Mouse (Mus musculus) heart, postnatal 0 days (tissue): ENCODE results near the gene Aldh1b1. TPM values are rescaled to one million over a fixed set of nuclear protein-coding genes. Genes with fewer than 3 reads are reported as not detected.

Source experiments
- ATAC-seq: fragments of 200-750 bp; cut with Nextera tagmentation; 2 replicates; pipeline ENCODE4 v1.8.0; 2017; ENCODE audit warnings: low read depth, moderate number of reproducible peaks, moderate library complexity; ENCODE audit not compliant: insufficient read depth
- DNase-seq: peaks from one replicate; pipeline ENCODE4 v3.0.0-alpha.2; 2016; ENCODE audit warnings: low spot score
- H3K27ac ChIP-seq: fragments of 300-500 bp; sonication (generic); 2 replicates; pipeline ENCODE4 v1.5.1; 2014; ENCODE audit warnings: low read depth, mild to moderate bottlenecking
- H3K27me3 ChIP-seq: fragments of 300-500 bp; sonication (generic); 2 replicates; pipeline ENCODE4 v1.6.1; 2014; ENCODE audit warnings: low read length, mixed read lengths; ENCODE audit not compliant: control insufficient read depth, insufficient read depth
- H3K36me3 ChIP-seq: fragments of 300-500 bp; sonication (generic); replicated peaks from 2 replicates; pipeline ENCODE4 v1.6.1; 2014; ENCODE audit warnings: low read length, mixed read lengths; ENCODE audit not compliant: control insufficient read depth, insufficient read depth
- H3K4me1 ChIP-seq: fragments of 300-500 bp; sonication (generic); 2 replicates; pipeline ENCODE4 v1.6.1; 2014; ENCODE audit warnings: antibody characterized with exemption; ENCODE audit not compliant: control insufficient read depth, insufficient read depth
- H3K4me2 ChIP-seq: fragments of 300-500 bp; sonication (generic); 2 replicates; pipeline ENCODE4 v1.6.1; 2014; ENCODE audit warnings: low read depth, mild to moderate bottlenecking, low read length, moderate library complexity
- H3K4me3 ChIP-seq: fragments of 300-500 bp; sonication (generic); 2 replicates; pipeline ENCODE4 v1.5.1; 2014; ENCODE audit warnings: low read depth, low read length
- H3K9ac ChIP-seq: fragments of 300-500 bp; sonication (generic); replicated peaks from 2 replicates; pipeline ENCODE4 v1.6.1; 2014; ENCODE audit warnings: low read depth, low read length, mixed read lengths
- H3K9me3 ChIP-seq: fragments of 300-500 bp; sonication (generic); replicated peaks from 2 replicates; pipeline ENCODE4 v1.6.1; 2016; ENCODE audit warnings: low read length; ENCODE audit not compliant: control insufficient read depth
- CTCF ChIP-seq: IDR thresholded peaks from 2 replicates; pipeline ENCODE4 v1.5.1; 2016; ENCODE audit warnings: antibody characterized with exemption, control low read depth, low read depth
- EP300 ChIP-seq: IDR thresholded peaks from 2 replicates; pipeline ENCODE4 v1.6.1; 2016; ENCODE audit warnings: antibody characterized with exemption, low read depth
- WGBS: fragments of 180-500 bp; shearing (Covaris S2); extraction: QIAGEN DNeasy Blood & Tissue Kit; methylation state at CpG from one replicate; pipeline ENCODE4 v1.1.7; 2014; 5-methylcytosine and 5-hydroxymethylcytosine counted together
- polyA plus RNA-seq: library from polyadenylated mRNA; unstranded; fragments of >200 nt; fragmentation: Nextera tagmentation; extraction: Ambion mirVana; gene quantifications from 2 replicates; pipeline ENCODE4 v1.2.1, GENCODE M21; 2015
- total RNA-seq: library from RNA; depleted of rRNA; stranded (reverse); fragments of >200 nt; gene quantifications from 2 replicates; pipeline ENCODE4 v1.2.3, GENCODE M21; 2014; ENCODE audit warnings: low replicate concordance; rRNA removed

Aldh1b1 gene
- 238 and 284 TPM in 2 replicates for total RNA-seq
- polyA plus RNA-seq = 200 and 211 TPM in 2 replicates

DNA sequence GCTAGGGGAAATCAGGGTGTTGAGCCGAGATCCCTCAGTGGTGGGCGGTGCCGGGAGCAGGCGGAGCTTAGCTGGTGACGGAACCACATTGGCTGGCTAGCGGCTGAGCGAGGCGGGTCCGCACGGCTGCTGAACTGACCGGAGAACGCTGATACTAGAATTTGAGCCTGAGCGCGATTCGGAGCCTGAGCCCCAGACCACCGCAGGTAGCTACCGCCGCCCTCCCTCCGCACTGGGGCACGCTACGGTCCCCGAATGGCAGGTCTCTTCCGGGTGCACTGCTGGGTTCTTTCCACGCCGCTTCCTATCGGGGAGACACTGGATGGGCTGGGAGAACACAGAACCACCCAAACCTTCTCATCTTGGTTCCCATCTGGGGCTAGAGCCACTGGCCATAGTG is at the start of gene Aldh1b1:
Gene Aldh1b1, plus strand, starts transcription at position 59 of the 400 bp plus-strand sequence.
- H3K27ac ChIP-seq = peak within 1 kb of the TSS; percentile 80
- H3K36me3 ChIP-seq = peaks cover 16% of the 10 kb centered on the region
- H3K4me3 ChIP-seq = peak within 1 kb of the TSS; percentile 53
- ATAC-seq (peak; percentile 88), DNase-seq (peak; percentile 69)
- H3K27me3 ChIP-seq = no peaks in the 10 kb centered on the region
- H3K9ac ChIP-seq = peak within 1 kb of the TSS; percentile 59
- H3K9me3 ChIP-seq = no peaks in the 10 kb centered on the region
- peaks cover 26% of the 10 kb centered on the region for H3K4me1 ChIP-seq
- TF ChIP-seq EP300 (no peak), CTCF (no peak)
- WGBS = under 1% methylated on average over 26 of the region's 26 CpGs
- H3K4me2 ChIP-seq = peak within 1 kb of the TSS; percentile 81

DNA sequence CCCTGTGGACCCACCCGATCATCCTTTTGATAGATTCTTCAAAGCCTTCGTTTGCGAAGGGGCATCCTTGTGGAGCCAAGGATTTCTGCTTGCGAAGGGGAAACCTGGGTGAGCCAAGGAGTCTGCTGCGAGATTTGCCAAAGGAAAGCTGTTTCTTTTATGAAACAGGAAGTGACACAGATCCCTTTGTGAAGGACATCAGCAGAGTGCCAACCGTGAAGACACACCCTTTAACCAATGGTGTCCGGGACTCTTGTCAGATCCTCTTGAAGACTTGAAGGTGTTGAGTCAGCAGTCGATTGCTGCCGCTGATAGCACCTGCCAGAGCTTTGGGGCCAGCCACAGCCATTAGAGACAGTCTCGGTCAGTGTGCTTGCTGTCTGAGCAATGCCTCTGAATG is 49.4 kb upstream of the Aldh1b1 start:
- no peaks in the 10 kb centered on the region for H3K36me3 ChIP-seq
- no peaks in the 10 kb centered on the region for H3K9me3 ChIP-seq
- no peak overlapping the region for H3K27ac ChIP-seq
- H3K4me1 ChIP-seq = peaks cover 11% of the 10 kb centered on the region; the same call in 1 of the 2 replicates
- H3K4me3 ChIP-seq = no peak overlapping the region
- H3K9ac ChIP-seq = no peak overlapping the region
- 52% methylated on average over 10 of the region's 10 CpGs for WGBS
- no peak overlapping the region for H3K4me2 ChIP-seq
- no peak for ATAC-seq
- no peaks in the 10 kb centered on the region for H3K27me3 ChIP-seq
- no peak for DNase-seq
- TF ChIP-seq EP300 (no peak), CTCF (no peak)

GRCm38 (mm10) chr4:45750477-45750876 is 48.3 kb upstream of the Aldh1b1 start:
- H3K4me3 ChIP-seq = no peak overlapping the region
- no peaks in the 10 kb centered on the region for H3K27me3 ChIP-seq
- H3K27ac ChIP-seq = no peak overlapping the region
- ATAC-seq (no peak), DNase-seq (no peak)
- H3K36me3 ChIP-seq = no peaks in the 10 kb centered on the region
- H3K4me2 ChIP-seq = no peak overlapping the region
- no peak overlapping the region for H3K9ac ChIP-seq
- H3K4me1 ChIP-seq = peaks cover 11% of the 10 kb centered on the region; the same call in 1 of the 2 replicates
- no peaks in the 10 kb centered on the region for H3K9me3 ChIP-seq
- TF ChIP-seq EP300 = no peak
- no peak for TF ChIP-seq CTCF
- WGBS = 82% methylated on average over 6 of the region's 6 CpGs

DNA sequence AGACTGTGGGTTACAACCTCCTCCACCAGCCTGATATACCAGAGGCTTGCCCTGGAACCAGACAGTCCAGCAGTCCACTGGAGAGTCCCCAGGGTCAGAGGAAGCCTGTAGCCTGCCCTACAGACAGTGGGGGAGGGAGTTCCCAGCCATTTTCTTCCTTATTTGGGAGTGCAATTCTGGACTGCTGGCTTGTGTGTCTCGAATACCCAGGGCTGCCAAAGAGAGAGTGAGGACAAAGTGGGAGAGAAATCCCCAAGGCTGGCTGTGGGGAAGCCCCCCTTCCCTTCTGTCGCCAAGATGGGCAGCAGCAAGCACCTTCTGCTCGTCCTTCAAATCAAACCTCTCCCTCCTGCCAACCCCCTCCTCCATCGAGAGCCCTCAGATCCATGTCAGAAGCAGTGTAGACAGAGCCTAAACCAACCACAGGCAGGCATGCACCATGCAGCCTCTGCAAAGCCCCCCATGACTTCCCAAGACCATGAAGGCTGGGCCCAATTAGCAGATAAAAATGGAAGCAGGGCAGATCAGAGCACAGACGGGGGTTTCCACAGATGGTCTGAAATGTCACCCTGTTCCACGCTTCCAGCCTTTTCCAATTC is 45.5 kb upstream of the Aldh1b1 start:
- H3K4me1 ChIP-seq = peaks cover 14% of the 10 kb centered on the region; the same call in 1 of the 2 replicates
- H3K27me3 ChIP-seq = no peaks in the 10 kb centered on the region
- peak; percentile 72 for ATAC-seq
- H3K36me3 ChIP-seq = no peaks in the 10 kb centered on the region
- H3K27ac ChIP-seq = peak overlapping the region; percentile 14
- H3K9ac ChIP-seq = no peak overlapping the region
- TF ChIP-seq EP300 (no peak), CTCF (no peak)
- no peak for DNase-seq
- WGBS = 30% methylated on average over 6 of the region's 6 CpGs
- no peak overlapping the region for H3K4me2 ChIP-seq
- H3K4me3 ChIP-seq = no peak overlapping the region
- H3K9me3 ChIP-seq = no peaks in the 10 kb centered on the region

GRCm38 (mm10) chr4:45754171-45754570 is 44.7 kb upstream of the Aldh1b1 start:
- Histone ChIP-seq H3K9me3 (no peaks in the 10 kb centered on the region), H3K27ac (no peak overlapping the region)

More at GRCm38 (mm10) chr4:45754171-45754570, 44.7 kb upstream of the Aldh1b1 start:
- no peaks in the 10 kb centered on the region for H3K36me3 ChIP-seq
- no peak overlapping the region for H3K4me3 ChIP-seq
- H3K4me2 ChIP-seq = no peak overlapping the region
- H3K4me1 ChIP-seq = peaks cover 14% of the 10 kb centered on the region; the same call in 1 of the 2 replicates
- H3K9ac ChIP-seq = no peak overlapping the region
- no peak for ATAC-seq
- no peaks in the 10 kb centered on the region for H3K27me3 ChIP-seq
- WGBS = 79% methylated on average over 4 of the region's 4 CpGs
- DNase-seq = no peak
- TF ChIP-seq EP300 = no peak
- no peak for TF ChIP-seq CTCF
